Comparison of ENCODE assay signal across 8 mouse cellular contexts in the genomic region with DNA sequence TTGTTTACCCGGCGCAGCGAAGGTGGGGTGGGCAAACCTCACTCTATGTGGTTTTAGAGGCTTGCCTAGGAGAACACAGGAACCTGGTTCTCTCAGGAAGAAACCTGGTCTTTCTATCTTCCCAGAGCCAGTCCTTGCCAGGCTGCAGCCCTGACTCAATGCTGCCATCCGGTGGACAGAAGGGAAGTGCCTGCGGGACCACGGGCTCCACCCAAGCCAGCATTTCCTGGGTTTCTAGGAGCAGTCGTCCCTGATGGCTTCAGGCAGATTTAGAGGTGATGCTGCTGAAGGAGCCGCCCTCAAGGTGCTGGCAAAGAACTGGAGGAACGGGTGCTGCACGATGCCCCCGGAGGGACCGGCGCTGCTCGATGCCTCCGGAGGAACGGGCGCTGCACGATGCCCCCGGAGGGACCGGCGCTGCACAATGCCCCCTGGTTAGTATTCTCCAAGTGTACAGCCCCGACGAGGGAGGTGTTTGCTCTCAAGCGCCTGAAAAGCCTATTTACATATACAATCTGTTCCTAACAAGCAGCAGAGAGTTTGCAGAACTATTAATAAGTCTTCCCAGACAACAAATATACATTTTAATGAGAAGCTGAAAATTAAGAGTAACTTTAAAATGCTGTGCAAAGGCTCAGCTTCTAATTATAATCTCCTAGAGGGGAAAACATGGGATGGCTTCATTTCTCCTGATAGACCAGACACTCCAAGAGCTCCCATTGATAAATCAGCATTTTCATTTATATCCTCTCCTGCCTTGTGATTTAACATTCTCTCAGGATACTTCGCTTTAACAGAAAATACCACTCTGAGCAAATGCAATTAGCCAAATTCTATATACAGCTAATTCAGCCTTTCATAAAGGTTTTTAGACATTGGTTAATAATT. TPM values are rescaled to one million over a fixed set of nuclear protein-coding genes. Genes with fewer than 3 reads are reported as not detected.
DNase-seq lines count a peak whose midpoint lies in the region; ATAC-seq and TF ChIP-seq lines count a peak whose summit lies in the region.

No protein-coding gene starts in this region.

- intact Hi-C loops in heart, postnatal 36 days (cut with DNase I) = loop anchor here (1.0 to 5.0 kb wide), 4 partner anchors 117 to 348 kb away; no protein-coding TSS in a partner anchor

- peak overlapping the region; percentile 95 for H3K27ac ChIP-seq in forebrain, embryonic 16.5 days (ENCODE audit: low read length)
- H3K27ac ChIP-seq in olfactory bulb, adult 2 months (ENCODE audit: insufficient read depth, low read depth, low read length) = no peak overlapping the region

- H3K4me2 ChIP-seq in forebrain, embryonic 16.5 days (ENCODE audit: low read length) = peak overlapping the region; percentile 68

- TF ChIP-seq CTCF in E14TG2a.4 (conservative IDR thresholded peaks at IDR 0.05; ENCODE audit: low read length) = peak; percentile 99
- TF ChIP-seq CTCF in lung, adult 2 months (IDR thresholded peaks at IDR 0.05; ENCODE audit: insufficient read depth, low read length) = peak; percentile 89
- peak; percentile 97 for TF ChIP-seq CTCF in olfactory bulb, adult 2 months (IDR thresholded peaks at IDR 0.05; ENCODE audit: insufficient read depth, low read depth, low read length)

- peak overlapping the region; percentile 74 for H3K4me3 ChIP-seq in E14TG2a.4 (replicated peaks; ENCODE audit: low read length)
- H3K4me3 ChIP-seq in forebrain, embryonic 16.5 days (replicated peaks; ENCODE audit: low read length) = peak overlapping the region; percentile 59
- H3K4me3 ChIP-seq in lung, adult 2 months (replicated peaks; ENCODE audit: extremely low read depth, low read depth, low read length) = no peak overlapping the region
- peak overlapping the region; percentile 52 for H3K4me3 ChIP-seq in olfactory bulb, adult 2 months (ENCODE audit: insufficient read depth, low read depth, low read length)

- no peak for TF ChIP-seq POLR2A in lung, adult 2 months (IDR thresholded peaks at IDR 0.05; ENCODE audit: borderline replicate concordance, extremely low read depth, low read depth, low read length)
- no peak for TF ChIP-seq POLR2A in olfactory bulb, adult 2 months (IDR thresholded peaks at IDR 0.05; ENCODE audit: insufficient read depth, low read depth, low read length)

- ATAC-seq in forebrain, embryonic 16.5 days = peak; percentile 97

- H3K9me3 ChIP-seq in E14TG2a.4 (ENCODE audit: low read length) = peaks cover 4% of the 10 kb centered on the region; the same call in 1 of the 2 replicates
- no peaks in the 10 kb centered on the region for H3K9me3 ChIP-seq in forebrain, embryonic 16.5 days (ENCODE audit: control insufficient read depth, low read length)

- peaks cover 25% of the 10 kb centered on the region for H3K27me3 ChIP-seq in E14TG2a.4 (ENCODE audit: insufficient read depth, low read length)
- no peaks in the 10 kb centered on the region for H3K27me3 ChIP-seq in forebrain, embryonic 16.5 days (replicated peaks; ENCODE audit: control insufficient read depth, insufficient read depth, low read length)

- peak; percentile 78 for DNase-seq in cerebellum, adult 11 months
- peak; percentile 85 to 86 for DNase-seq in heart, postnatal 36 days
- DNase-seq in layer of hippocampus, adult 18-20 months (ENCODE audit: low spot score in 2 of 2) = peak; percentile 87 to 96
- peak; percentile 81 for DNase-seq in lung, adult 2 months
- DNase-seq in thymus, adult 18-20 months = peak; percentile 46

- H3K9ac ChIP-seq in forebrain, embryonic 16.5 days (replicated peaks; ENCODE audit: low read depth, low read length) = peak overlapping the region; percentile 90

- H3K4me1 ChIP-seq in E14TG2a.4 (replicated peaks; ENCODE audit: low read depth, low read length) = peaks cover 33% of the 10 kb centered on the region
- H3K4me1 ChIP-seq in forebrain, embryonic 16.5 days (replicated peaks; ENCODE audit: control insufficient read depth, insufficient read depth, low read length) = no peaks in the 10 kb centered on the region
- no peaks in the 10 kb centered on the region for H3K4me1 ChIP-seq in lung, adult 2 months (ENCODE audit: control insufficient read depth, insufficient read depth, low read length)
- H3K4me1 ChIP-seq in olfactory bulb, adult 2 months (ENCODE audit: control insufficient read depth, insufficient read depth, low read length) = no peaks in the 10 kb centered on the region

- H3K36me3 ChIP-seq in E14TG2a.4 (ENCODE audit: insufficient read depth, low read length) = no peaks in the 10 kb centered on the region
- no peaks in the 10 kb centered on the region for H3K36me3 ChIP-seq in forebrain, embryonic 16.5 days (ENCODE audit: control insufficient read depth, insufficient read depth)

- WGBS in forebrain, embryonic 16.5 days = 2% methylated on average over 25 of the region's 25 CpGs
- 8% methylated on average over 25 of the region's 25 CpGs for WGBS in lung, adult 2 months
- 3% methylated on average over 25 of the region's 25 CpGs for WGBS in olfactory bulb, adult 2 months

RNA-seq across cellular contexts. Expression of gene Adar, which starts 25.9 kb away (rescaled TPM):
- polyA plus RNA-seq in forebrain, embryonic 16.5 days (2015; fragmentation: Nextera tagmentation; extraction: Ambion mirVana) = 30.0 and 33.4 TPM in 2 replicates
- total RNA-seq in heart, postnatal 36 days (2021) = 10 to 100 TPM; 13.2 to 13.7 TPM
- total RNA-seq in layer of hippocampus, adult 18-20 months (2021) = 100 to 1,000 TPM; 117 to 124 TPM
- polyA plus RNA-seq in lung, adult 2 months (2012; rRNA removed) = 23.4 and 31.2 TPM in 2 replicates
- polyA plus RNA-seq in olfactory bulb, adult 2 months (2012; ENCODE audit: insufficient read depth, insufficient read length, low replicate concordance, missing spikeins) = 226 and 246 TPM in 2 replicates
